Mouse (Mus musculus): ENCODE data around the gene Otud6a.

- TF ChIP-seq CTCF (IDR thresholded peaks at IDR 0.05; ENCODE audit: borderline replicate concordance, insufficient read depth, low read length) (no peak), POLR2A (IDR thresholded peaks at IDR 0.05; ENCODE audit: low read depth, low read length) (no peak)
These were observed 19.6 kb upstream of the Otud6a start for GRCm38 (mm10) chrX:100409245-100409644.

All from embryonic fibroblast, embryonic 13.5 days (primary cell).